Mouse (Mus musculus) megakaryocyte progenitor cell, adult 5-6 weeks (primary cell): ENCODE measurements at regions not wholly inside any gene's neighbourhood (a gene's known extent, or its start where the extent isn't known, plus 50 kb on each side); places are given as distances from the start of the nearest gene placed in this dataset.

ENCODE experiments used
- ATAC-seq: replicated peaks from 2 replicates; pipeline ENCODE4 v1.8.0; 2016; ENCODE audit warnings: mild to moderate bottlenecking, moderate TSS enrichment, inconsistent platforms; ENCODE audit not compliant: poor library complexity

DNA sequence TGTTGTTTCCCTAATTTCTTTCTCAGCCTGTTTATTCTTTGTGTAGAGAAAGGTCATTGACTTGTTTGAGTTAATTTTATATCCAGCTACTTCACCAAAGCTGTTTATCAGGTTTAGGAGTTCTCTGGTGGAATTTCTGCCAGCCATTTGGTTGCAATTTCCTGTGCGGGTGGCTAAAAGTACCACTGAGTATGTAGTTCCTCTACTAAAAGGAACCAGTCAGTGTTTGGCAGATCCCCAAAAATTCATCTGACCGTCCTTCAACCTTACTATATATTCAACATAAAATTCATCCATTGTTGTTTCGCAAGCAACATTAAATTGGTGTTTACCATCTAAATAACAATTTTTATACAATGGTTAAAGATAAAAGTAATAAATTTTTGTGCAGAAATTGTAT, 710.2 kb upstream of the Brinp3 start:
- ATAC-seq, result peak; percentile 48; the same call in 1 of the 2 replicates

DNA sequence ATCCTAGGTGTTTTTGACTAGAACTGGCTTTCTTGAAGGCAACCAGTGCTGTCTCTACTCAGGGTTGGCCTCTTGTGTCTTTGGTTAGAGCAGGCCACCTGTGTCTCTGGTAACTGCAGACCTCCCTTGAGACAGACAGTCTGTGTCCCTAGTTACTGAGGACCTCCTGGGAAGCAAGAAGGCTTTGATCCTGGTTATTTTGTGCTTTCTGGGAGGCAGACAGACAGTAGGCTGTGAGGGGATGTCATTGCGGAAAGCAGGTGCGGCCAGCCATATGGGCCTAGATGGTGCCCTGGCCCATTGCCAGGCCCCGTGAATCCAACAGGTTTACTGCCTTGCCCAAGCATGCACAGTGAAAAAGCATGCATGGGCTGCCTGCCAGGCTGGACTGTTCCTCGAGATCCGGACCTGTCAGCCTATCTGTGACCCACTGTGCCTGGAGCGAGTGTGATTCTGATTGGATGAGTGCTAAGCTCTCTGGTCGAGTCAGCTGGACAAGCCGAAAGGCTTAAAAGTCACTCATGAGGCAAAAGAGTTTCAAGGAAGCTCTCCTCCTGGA, 688.1 kb upstream of the Brinp3 start:
- no peak for ATAC-seq

GRCm38 (mm10) chr1:145847047-145847446, 647.5 kb upstream of the Brinp3 start:
- ATAC-seq, result no peak
